Mouse (Mus musculus) hindbrain, embryonic 14.5 days (tissue): ENCODE data around the gene Akap7. TPM values are rescaled to one million over a fixed set of nuclear protein-coding genes. Genes with fewer than 3 reads are reported as not detected.

ENCODE experiments used
- ATAC-seq: fragments of 200-750 bp; cut with Nextera tagmentation; 2 replicates; pipeline ENCODE4 v1.8.0; 2017; ENCODE audit warnings: moderate number of reproducible peaks, mild to moderate bottlenecking, moderate TSS enrichment, moderate library complexity; ENCODE audit not compliant: low FRiP score
- DNase-seq: peaks from one replicate; pipeline ENCODE4 v3.0.0-alpha.2; 2015; ENCODE audit warnings: low spot score
- H3K27ac ChIP-seq: fragments of 300-500 bp; sonication (generic); 2 replicates; pipeline ENCODE4 v1.5.1; 2014; ENCODE audit warnings: mild to moderate bottlenecking, moderate library complexity
- H3K27me3 ChIP-seq: fragments of 300-500 bp; sonication (generic); 2 replicates; pipeline ENCODE4 v1.6.1; 2014; ENCODE audit warnings: mild to moderate bottlenecking, low read length, mixed read lengths; ENCODE audit not compliant: control insufficient read depth, insufficient read depth
- H3K36me3 ChIP-seq: fragments of 300-500 bp; sonication (generic); replicated peaks from 2 replicates; pipeline ENCODE4 v1.6.1; 2014; ENCODE audit not compliant: control insufficient read depth, insufficient read depth
- H3K4me1 ChIP-seq: fragments of 300-500 bp; sonication (generic); replicated peaks from 2 replicates; pipeline ENCODE4 v1.6.1; 2014; ENCODE audit warnings: antibody characterized with exemption, low read length, mixed read lengths; ENCODE audit not compliant: control insufficient read depth, insufficient read depth
- H3K4me2 ChIP-seq: fragments of 300-500 bp; sonication (generic); replicated peaks from 2 replicates; pipeline ENCODE4 v1.6.1; 2014; ENCODE audit warnings: mild to moderate bottlenecking, moderate library complexity
- H3K4me3 ChIP-seq: fragments of 300-500 bp; sonication (generic); replicated peaks from 2 replicates; pipeline ENCODE4 v1.5.1; 2014; ENCODE audit warnings: mild to moderate bottlenecking, low read length
- H3K9ac ChIP-seq: fragments of 300-500 bp; sonication (generic); 2 replicates; pipeline ENCODE4 v1.6.1; 2014
- H3K9me3 ChIP-seq: fragments of 300-500 bp; sonication (generic); 2 replicates; pipeline ENCODE4 v1.6.1; 2016; ENCODE audit warnings: low read length; ENCODE audit not compliant: control insufficient read depth
- WGBS: fragments of 180-500 bp; shearing (Covaris S2); extraction: QIAGEN DNeasy Blood & Tissue Kit; methylation state at CpG from one replicate; pipeline ENCODE4 v1.1.7; 2014; 5-methylcytosine and 5-hydroxymethylcytosine counted together
- polyA plus RNA-seq: library from polyadenylated mRNA; unstranded; fragments of >200 nt; fragmentation: Nextera tagmentation; extraction: Ambion mirVana; gene quantifications from 2 replicates; pipeline ENCODE4 v1.2.1, GENCODE M21; 2014

The Akap7 gene
- polyA plus RNA-seq, 1 experiment from 2014 or later: 48.8 TPM

DNA sequence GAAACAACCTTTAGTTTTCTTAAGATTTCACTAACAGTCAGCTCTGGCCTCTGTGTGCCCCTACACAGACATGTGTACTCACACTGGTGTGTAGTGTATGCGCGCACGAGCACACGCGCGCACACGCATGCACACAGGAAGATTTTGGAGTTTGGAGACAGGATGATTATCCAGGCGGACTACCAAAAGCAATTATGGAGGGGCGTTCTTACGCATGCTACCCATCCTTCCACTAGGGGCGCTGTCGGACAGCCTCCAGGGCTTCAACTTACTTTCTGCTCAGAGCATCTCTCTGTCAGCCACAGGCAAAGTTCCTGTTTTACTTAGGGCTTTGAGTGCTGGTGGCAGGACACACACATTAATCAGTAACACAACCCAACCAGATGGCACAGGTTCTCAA lies 57.6 kb downstream of the Akap7 start:
- Histone ChIP-seq H3K9ac (no peak overlapping the region), H3K4me2 (no peak overlapping the region), H3K36me3 (no peaks in the 10 kb centered on the region), H3K4me1 (no peaks in the 10 kb centered on the region), H3K27ac (no peak overlapping the region), H3K4me3 (no peak overlapping the region), H3K9me3 (no peaks in the 10 kb centered on the region), H3K27me3 (no peaks in the 10 kb centered on the region)
- DNase-seq (peak; percentile 59), ATAC-seq (0 out of 2 replicates have a peak, but pooled peaks have one; percentile 24)
- WGBS: 53% methylated on average over 12 of the region's 12 CpGs

DNA sequence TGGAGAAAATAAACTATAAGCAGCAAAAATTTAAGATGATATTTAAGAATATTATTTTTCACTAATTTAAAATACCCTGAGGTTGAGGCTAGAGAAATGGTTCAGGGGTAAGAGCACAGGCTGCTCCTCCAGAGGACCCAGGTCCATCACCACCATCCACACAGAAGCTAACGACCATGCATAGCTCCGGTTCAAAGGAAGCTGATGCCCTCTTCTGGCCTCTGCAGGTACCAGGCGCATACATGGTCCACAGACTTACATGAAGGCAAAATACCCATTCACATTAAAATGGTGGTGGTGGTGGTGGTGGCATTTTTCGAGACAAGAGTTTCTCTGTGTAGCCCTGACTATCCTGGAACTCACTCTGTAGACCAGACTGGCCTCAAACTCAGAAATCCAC lies 61.5 kb downstream of the Akap7 start:
- DNase-seq: peak; percentile 37
- Histone ChIP-seq H3K4me2 (no peak overlapping the region), H3K9me3 (no peaks in the 10 kb centered on the region), H3K27ac (no peak overlapping the region), H3K4me3 (no peak overlapping the region), H3K36me3 (no peaks in the 10 kb centered on the region), H3K4me1 (no peaks in the 10 kb centered on the region), H3K9ac (no peak overlapping the region), H3K27me3 (no peaks in the 10 kb centered on the region)
- WGBS: 56% methylated on average over 4 of the region's 4 CpGs
- peak; percentile 72 for ATAC-seq

DNA sequence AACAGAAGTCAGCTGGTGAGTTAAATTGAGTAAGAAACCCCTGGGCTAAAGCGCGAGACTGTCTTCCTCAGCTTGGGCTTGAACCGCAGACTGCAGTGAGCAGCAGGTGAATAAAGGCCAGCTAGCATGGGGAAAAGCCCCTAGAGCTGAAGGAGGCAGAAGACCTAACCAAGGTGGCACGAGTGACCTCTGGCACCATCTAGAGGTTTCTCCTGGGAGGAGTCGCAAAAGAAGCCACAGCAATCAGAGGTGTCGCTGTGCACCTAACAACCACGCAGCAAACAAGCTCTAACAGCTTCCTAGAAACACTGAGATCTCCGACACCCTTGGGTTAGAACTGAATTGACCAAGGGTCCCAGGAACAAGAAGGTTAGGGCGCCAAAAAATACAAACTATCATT lies 68.5 kb downstream of the Akap7 start:
- no peak overlapping the region for H3K4me2 ChIP-seq
- H3K4me3 ChIP-seq: no peak overlapping the region
- H3K9me3 ChIP-seq: no peaks in the 10 kb centered on the region
- no peak overlapping the region for H3K27ac ChIP-seq
- 36% methylated on average over 9 of the region's 9 CpGs for WGBS
- no peaks in the 10 kb centered on the region for H3K4me1 ChIP-seq
- H3K36me3 ChIP-seq: no peaks in the 10 kb centered on the region
- peak; percentile 42 for DNase-seq
- H3K9ac ChIP-seq: no peak overlapping the region
- H3K27me3 ChIP-seq: no peaks in the 10 kb centered on the region
- ATAC-seq: peak; percentile 55; the same call in 1 of the 2 replicates

DNA sequence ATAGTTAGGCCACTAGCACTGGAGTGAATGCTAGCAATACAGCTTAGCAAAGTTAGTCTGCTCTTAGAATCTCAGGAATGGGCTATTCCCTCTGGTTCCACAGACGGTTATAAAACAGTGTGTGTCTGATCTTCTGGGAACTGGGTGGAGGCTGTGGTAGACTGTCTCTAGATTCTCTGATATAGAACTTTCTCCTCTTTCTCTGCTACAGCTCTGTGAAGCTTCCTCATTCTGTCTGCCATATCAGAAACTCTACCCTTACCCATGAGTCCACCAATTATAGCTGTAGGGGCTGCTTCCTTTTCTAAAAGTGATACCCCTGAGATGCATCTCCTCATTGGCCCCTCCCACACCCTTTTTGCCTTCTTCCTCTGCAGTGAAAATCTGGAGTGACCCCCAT lies 73.6 kb downstream of the Akap7 start:
- no peak for ATAC-seq
- 0 out of 2 replicates have a peak, but pooled peaks cover 3% of the 10 kb centered on the region for H3K4me1 ChIP-seq
- WGBS: 88% methylated on average over 1 of the region's 1 CpGs
- no peaks in the 10 kb centered on the region for H3K36me3 ChIP-seq
- no peak overlapping the region for H3K4me3 ChIP-seq
- H3K9me3 ChIP-seq: no peaks in the 10 kb centered on the region
- no peak overlapping the region for H3K9ac ChIP-seq
- no peak overlapping the region for H3K4me2 ChIP-seq
- no peak overlapping the region for H3K27ac ChIP-seq
- DNase-seq: no peak
- no peaks in the 10 kb centered on the region for H3K27me3 ChIP-seq

DNA sequence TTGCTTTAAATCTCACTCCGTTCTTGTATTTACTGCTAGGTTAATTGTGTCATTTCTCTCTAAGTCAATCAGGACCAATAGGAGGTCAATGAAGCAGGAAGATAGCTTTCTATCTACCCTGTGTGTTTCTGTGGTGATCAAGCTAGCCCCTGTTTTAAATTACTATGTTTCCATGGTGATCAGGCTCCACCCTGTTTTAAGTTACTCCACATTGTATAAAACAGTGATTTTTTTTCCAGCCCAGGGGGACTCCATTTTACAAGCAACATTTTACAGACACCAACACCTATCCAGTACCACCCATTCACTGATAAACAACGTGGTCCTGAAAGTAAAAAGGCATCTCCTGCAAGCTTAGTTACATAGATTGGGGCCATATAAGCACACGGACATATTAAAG lies 75.0 kb downstream of the Akap7 start:
- no peak for DNase-seq
- H3K27ac ChIP-seq: no peak overlapping the region
- no peaks in the 10 kb centered on the region for H3K36me3 ChIP-seq
- no peak overlapping the region for H3K4me3 ChIP-seq
- no peaks in the 10 kb centered on the region for H3K9me3 ChIP-seq
- no peak for ATAC-seq
- H3K9ac ChIP-seq: no peak overlapping the region
- no peaks in the 10 kb centered on the region for H3K27me3 ChIP-seq
- WGBS: 64% methylated on average over 3 of the region's 3 CpGs
- H3K4me1 ChIP-seq: 0 out of 2 replicates have a peak, but pooled peaks cover 3% of the 10 kb centered on the region
- no peak overlapping the region for H3K4me2 ChIP-seq

DNA sequence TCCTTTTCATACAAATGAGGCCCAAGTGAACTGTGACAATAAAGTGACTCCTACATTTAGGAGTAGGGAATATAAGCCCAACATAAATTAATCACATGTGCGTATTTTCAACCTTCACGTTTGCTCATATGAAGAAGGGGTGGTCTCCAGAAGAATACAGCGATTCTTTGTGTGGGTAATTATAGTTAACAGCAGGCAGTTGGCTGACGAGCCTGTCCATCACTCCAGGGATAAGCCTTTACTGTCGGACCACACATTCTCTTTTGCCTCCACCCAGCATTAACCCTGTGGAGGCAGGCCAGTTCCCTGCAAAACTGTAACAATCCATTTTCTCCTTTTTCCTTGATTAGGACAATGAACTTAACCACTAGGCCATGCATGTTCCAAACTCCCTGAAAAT lies 76.3 kb downstream of the Akap7 start:
- Histone ChIP-seq H3K4me3 (no peak overlapping the region), H3K9ac (no peak overlapping the region), H3K27me3 (no peaks in the 10 kb centered on the region), H3K4me2 (no peak overlapping the region), H3K4me1 (0 out of 2 replicates have a peak, but pooled peaks cover 3% of the 10 kb centered on the region), H3K9me3 (no peaks in the 10 kb centered on the region), H3K36me3 (no peaks in the 10 kb centered on the region), H3K27ac (no peak overlapping the region)
- ATAC-seq (no peak), DNase-seq (no peak)
- 29% methylated on average over 5 of the region's 5 CpGs for WGBS

DNA sequence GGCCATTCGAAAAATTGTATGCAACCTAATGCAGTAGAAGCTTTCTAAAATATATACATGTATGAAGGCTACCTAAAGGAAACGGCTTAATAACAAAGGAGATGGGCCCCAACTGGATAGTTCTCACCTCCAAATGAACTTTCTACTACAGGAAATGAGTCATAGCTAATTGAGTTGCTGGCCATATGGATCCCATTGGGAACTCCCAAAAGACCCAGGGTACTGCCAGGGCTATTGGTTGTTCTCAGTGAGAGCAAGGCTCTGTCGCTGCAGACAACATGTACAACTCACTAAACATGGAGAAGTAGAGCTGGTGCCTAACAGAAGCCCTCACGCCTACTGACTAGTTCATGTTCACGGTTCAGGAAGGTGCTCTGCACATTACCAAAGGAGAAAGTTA lies 83.3 kb downstream of the Akap7 start:
- no peak for ATAC-seq
- Histone ChIP-seq H3K27me3 (no peaks in the 10 kb centered on the region), H3K4me2 (no peak overlapping the region), H3K4me1 (no peaks in the 10 kb centered on the region), H3K9ac (no peak overlapping the region), H3K36me3 (no peaks in the 10 kb centered on the region), H3K27ac (no peak overlapping the region), H3K4me3 (no peak overlapping the region), H3K9me3 (no peaks in the 10 kb centered on the region)
- WGBS: 91% methylated on average over 5 of the region's 5 CpGs
- no peak for DNase-seq

DNA sequence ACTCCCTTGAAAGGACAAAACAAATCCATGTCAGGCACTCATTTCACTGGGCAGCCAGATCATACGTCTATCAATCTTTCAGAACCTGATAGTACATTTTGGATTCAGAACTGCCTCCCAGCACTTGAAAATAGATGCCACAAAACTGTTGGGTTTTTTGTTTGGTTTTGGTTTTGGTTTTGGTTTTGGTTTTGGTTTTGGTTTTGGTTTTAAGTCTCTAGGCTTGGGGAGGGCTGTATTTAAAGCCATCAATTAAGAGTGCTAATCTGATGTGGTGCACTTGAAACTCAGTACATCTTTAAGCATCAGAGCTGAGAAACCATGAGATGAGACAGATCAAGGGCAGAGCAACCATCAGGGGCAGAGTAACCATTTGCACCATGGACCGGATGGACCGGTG lies 86.9 kb downstream of the Akap7 start:
- Histone ChIP-seq H3K4me2 (no peak overlapping the region), H3K9ac (no peak overlapping the region), H3K27ac (no peak overlapping the region), H3K36me3 (no peaks in the 10 kb centered on the region), H3K9me3 (no peaks in the 10 kb centered on the region), H3K4me3 (no peak overlapping the region), H3K4me1 (no peaks in the 10 kb centered on the region), H3K27me3 (no peaks in the 10 kb centered on the region)
- 86% methylated on average over 3 of the region's 3 CpGs for WGBS
- no peak for ATAC-seq
- no peak for DNase-seq

DNA sequence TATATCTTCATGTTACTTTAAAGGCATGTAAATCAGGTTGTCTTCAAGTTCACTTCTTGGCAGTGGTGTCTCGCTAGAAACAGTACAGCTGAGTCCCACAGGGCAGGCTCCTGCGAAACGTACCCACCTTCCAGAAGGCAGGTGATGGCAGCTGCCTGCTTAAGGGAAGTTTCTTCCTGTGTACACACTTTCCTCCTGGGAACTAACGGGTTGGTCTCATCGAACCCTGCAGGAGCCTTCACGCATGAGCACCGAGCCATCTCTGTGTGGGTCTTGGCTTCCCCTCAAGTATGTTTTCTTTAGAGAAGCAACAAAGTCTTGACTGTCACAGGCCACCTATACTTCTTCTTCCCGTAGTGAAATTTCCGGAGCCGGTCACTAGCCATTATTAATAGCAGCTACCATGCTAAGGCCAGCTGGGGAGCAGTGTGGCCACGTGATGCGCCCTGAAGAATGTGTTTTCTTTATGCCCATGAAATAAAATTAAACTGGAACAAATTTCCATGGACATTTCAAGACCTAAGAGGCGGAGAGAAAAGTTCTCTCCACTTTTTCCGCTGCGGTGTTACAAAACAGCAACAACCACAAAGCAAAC lies 87.7 kb downstream of the Akap7 start:
- ATAC-seq: peak; percentile 29; the same call in 1 of the 2 replicates
- 68% methylated on average over 15 of the region's 15 CpGs for WGBS

DNA sequence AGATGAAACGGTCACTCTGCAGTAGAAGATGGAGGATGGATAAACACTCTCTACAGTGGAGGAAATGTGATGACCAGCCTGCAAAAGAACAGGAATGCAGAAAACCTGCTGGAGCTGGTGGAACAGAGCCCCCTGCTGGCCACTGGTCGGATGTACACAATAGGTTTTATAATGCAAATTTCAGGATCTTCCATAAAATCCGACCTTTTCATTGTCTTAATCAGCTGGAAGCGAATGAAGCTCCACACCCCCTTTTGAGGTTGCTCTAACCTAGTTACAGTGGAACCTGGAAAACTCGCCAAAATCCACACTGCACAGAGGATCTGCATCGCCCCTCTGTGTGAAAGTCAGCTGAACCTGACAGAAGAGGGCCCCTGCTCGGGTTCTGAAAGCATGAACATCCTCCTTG lies 88.4 kb downstream of the Akap7 start:
- H3K4me2 ChIP-seq: peak overlapping the region; percentile 42

More for the DNA sequence above, 87.7 kb downstream of the Akap7 start:
- H3K4me1 ChIP-seq: no peaks in the 10 kb centered on the region
- no peak overlapping the region for H3K4me2 ChIP-seq
- no peak overlapping the region for H3K27ac ChIP-seq
- DNase-seq: no peak
- H3K36me3 ChIP-seq: no peaks in the 10 kb centered on the region
- no peaks in the 10 kb centered on the region for H3K9me3 ChIP-seq
- no peak overlapping the region for H3K9ac ChIP-seq
- H3K27me3 ChIP-seq: no peaks in the 10 kb centered on the region
- H3K4me3 ChIP-seq: no peak overlapping the region

More for the DNA sequence above, 88.4 kb downstream of the Akap7 start:
- ATAC-seq: peak; percentile 83
- no peaks in the 10 kb centered on the region for H3K27me3 ChIP-seq
- peak; percentile 84 for DNase-seq
- H3K9ac ChIP-seq: peak overlapping the region; percentile 51; the same call in 1 of the 2 replicates
- no peaks in the 10 kb centered on the region for H3K36me3 ChIP-seq
- H3K4me3 ChIP-seq: 0 out of 2 replicates have a peak overlapping the region, but pooled peaks have one; percentile 3
- H3K4me1 ChIP-seq: no peaks in the 10 kb centered on the region
- no peaks in the 10 kb centered on the region for H3K9me3 ChIP-seq
- H3K27ac ChIP-seq: no peak overlapping the region
- WGBS: 10% methylated on average over 7 of the region's 7 CpGs
